Mouse (Mus musculus): ENCODE data around the gene Bcl11a. TPM values are rescaled to one million over a fixed set of nuclear protein-coding genes. Genes with fewer than 3 reads are reported as not detected.

Gene Bcl11a
- total RNA-seq, 1 experiment: 3.1 TPM

- H3K4me3 ChIP-seq (ENCODE audit: insufficient read depth in 1 of 2, low read depth in 1 of 2, low read length in 2 of 2, poor library complexity in 1 of 2, severe bottlenecking in 1 of 2): no peak overlapping the region
- no peak overlapping the region for H3K9ac ChIP-seq (ENCODE audit: insufficient read depth, low read depth, low read length, poor library complexity, severe bottlenecking)
- DNase-seq (ENCODE audit: low read depth, low spot score): peak; percentile 33
- H3K9me3 ChIP-seq (ENCODE audit: control insufficient read depth, insufficient read depth, low read depth, low read length): no peaks in the 10 kb centered on the region
- in situ Hi-C loops (cut with MboI; ENCODE audit: low sequenced_read_pairs in 2 of 2, unreplicated experiment in 2 of 2): no loop called here
- peaks cover 4 to 8% of the 10 kb centered on the region in 2 experiments for H3K4me1 ChIP-seq (ENCODE audit: control insufficient read depth in 2 of 2, insufficient read depth in 2 of 2, low read length in 2 of 2, poor library complexity in 1 of 2)
- TF ChIP-seq ZC3H11A (IDR thresholded peaks at IDR 0.05; ENCODE audit: borderline replicate concordance, low read depth, low read length) (no peak), CHD2 (IDR thresholded peaks at IDR 0.05; ENCODE audit: low read depth, low read length) (no peak), ZNF384 (IDR thresholded peaks at IDR 0.05; ENCODE audit: low read depth, low read length) (no peak), HCFC1 (IDR thresholded peaks at IDR 0.05; ENCODE audit: borderline replicate concordance, insufficient read depth, low read length) (no peak), MAFK (IDR thresholded peaks at IDR 0.05; ENCODE audit: insufficient read depth, low read depth, low read length) (no peak)
- H3K36me3 ChIP-seq (ENCODE audit: control insufficient read depth, insufficient read depth, low read length, poor library complexity, severe bottlenecking): no peaks in the 10 kb centered on the region
- H3K27ac ChIP-seq (ENCODE audit: insufficient read depth, low read depth, low read length, poor library complexity, severe bottlenecking): no peak overlapping the region
These were observed 124.9 kb downstream of the Bcl11a start for GRCm38 (mm10) chr11:24202641-24203361.

DNA sequence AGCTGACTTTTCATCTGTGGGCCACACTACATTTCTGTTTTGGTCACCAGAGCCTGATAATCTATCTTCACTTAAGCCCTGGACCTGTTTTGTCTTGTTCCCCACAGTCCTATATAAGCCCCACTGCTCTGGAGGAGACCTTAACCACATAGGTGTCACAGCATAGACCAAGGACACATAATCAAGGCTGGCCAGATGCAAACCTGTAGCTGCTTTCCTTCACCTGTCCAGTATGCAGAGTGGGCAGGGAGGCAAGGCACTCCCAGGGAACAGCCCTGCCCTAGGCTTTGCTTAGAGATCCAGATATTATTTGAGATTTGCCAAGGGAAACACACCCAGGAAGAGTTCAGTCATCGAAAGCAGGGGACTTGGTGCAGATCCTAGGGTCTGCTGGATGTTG lies 125.6 kb downstream of the Bcl11a start:
- Histone ChIP-seq H3K27ac (ENCODE audit: insufficient read depth, low read depth, low read length, poor library complexity, severe bottlenecking) (no peak overlapping the region), H3K9ac (ENCODE audit: insufficient read depth, low read depth, low read length, poor library complexity, severe bottlenecking) (no peak overlapping the region), H3K4me1 (ENCODE audit: control insufficient read depth in 2 of 2, insufficient read depth in 2 of 2, low read length in 2 of 2, poor library complexity in 1 of 2) (peaks cover 4 to 8% of the 10 kb centered on the region in 2 experiments), H3K4me3 (ENCODE audit: insufficient read depth in 1 of 2, low read depth in 1 of 2, low read length in 2 of 2, poor library complexity in 1 of 2, severe bottlenecking in 1 of 2) (no peak overlapping the region), H3K36me3 (ENCODE audit: control insufficient read depth, insufficient read depth, low read length, poor library complexity, severe bottlenecking) (no peaks in the 10 kb centered on the region), H3K9me3 (ENCODE audit: control insufficient read depth, insufficient read depth, low read depth, low read length) (no peaks in the 10 kb centered on the region)
- DNase-seq (ENCODE audit: low read depth, low spot score): no peak
- in situ Hi-C loops (cut with MboI; ENCODE audit: low sequenced_read_pairs in 2 of 2, unreplicated experiment in 2 of 2): no loop called here
- TF ChIP-seq CHD2 (IDR thresholded peaks at IDR 0.05; ENCODE audit: low read depth, low read length): no peak
- no peak for TF ChIP-seq HCFC1 (IDR thresholded peaks at IDR 0.05; ENCODE audit: borderline replicate concordance, insufficient read depth, low read length)
- no peak for TF ChIP-seq MAFK (IDR thresholded peaks at IDR 0.05; ENCODE audit: insufficient read depth, low read depth, low read length)
- TF ChIP-seq ZC3H11A (IDR thresholded peaks at IDR 0.05; ENCODE audit: borderline replicate concordance, low read depth, low read length): no peak
- TF ChIP-seq ZNF384 (IDR thresholded peaks at IDR 0.05; ENCODE audit: low read depth, low read length): no peak

GRCm38 (mm10) chr11:24208951-24209351 lies 131.1 kb downstream of the Bcl11a start:
- H3K4me1 ChIP-seq (ENCODE audit: control insufficient read depth in 2 of 2, insufficient read depth in 2 of 2, low read length in 2 of 2, poor library complexity in 1 of 2): no peaks in the 10 kb centered on the region; a peak in 1 of 4 replicates
- no peak for DNase-seq (ENCODE audit: low read depth, low spot score)
- H3K36me3 ChIP-seq (ENCODE audit: control insufficient read depth, insufficient read depth, low read length, poor library complexity, severe bottlenecking): no peaks in the 10 kb centered on the region
- no peak for TF ChIP-seq CHD2 (IDR thresholded peaks at IDR 0.05; ENCODE audit: low read depth, low read length)
- no peak for TF ChIP-seq HCFC1 (IDR thresholded peaks at IDR 0.05; ENCODE audit: borderline replicate concordance, insufficient read depth, low read length)
- no peak for TF ChIP-seq ZNF384 (IDR thresholded peaks at IDR 0.05; ENCODE audit: low read depth, low read length)
- TF ChIP-seq ZC3H11A (IDR thresholded peaks at IDR 0.05; ENCODE audit: borderline replicate concordance, low read depth, low read length): no peak
- TF ChIP-seq MAFK (IDR thresholded peaks at IDR 0.05; ENCODE audit: insufficient read depth, low read depth, low read length): no peak
- in situ Hi-C loops (cut with MboI; ENCODE audit: low sequenced_read_pairs in 2 of 2, unreplicated experiment in 2 of 2): no loop called here
- no peaks in the 10 kb centered on the region for H3K9me3 ChIP-seq (ENCODE audit: control insufficient read depth, insufficient read depth, low read depth, low read length)
- H3K9ac ChIP-seq (ENCODE audit: insufficient read depth, low read depth, low read length, poor library complexity, severe bottlenecking): no peak overlapping the region
- no peak overlapping the region for H3K27ac ChIP-seq (ENCODE audit: insufficient read depth, low read depth, low read length, poor library complexity, severe bottlenecking)
- H3K4me3 ChIP-seq (ENCODE audit: insufficient read depth in 1 of 2, low read depth in 1 of 2, low read length in 2 of 2, poor library complexity in 1 of 2, severe bottlenecking in 1 of 2): no peak overlapping the region

DNA sequence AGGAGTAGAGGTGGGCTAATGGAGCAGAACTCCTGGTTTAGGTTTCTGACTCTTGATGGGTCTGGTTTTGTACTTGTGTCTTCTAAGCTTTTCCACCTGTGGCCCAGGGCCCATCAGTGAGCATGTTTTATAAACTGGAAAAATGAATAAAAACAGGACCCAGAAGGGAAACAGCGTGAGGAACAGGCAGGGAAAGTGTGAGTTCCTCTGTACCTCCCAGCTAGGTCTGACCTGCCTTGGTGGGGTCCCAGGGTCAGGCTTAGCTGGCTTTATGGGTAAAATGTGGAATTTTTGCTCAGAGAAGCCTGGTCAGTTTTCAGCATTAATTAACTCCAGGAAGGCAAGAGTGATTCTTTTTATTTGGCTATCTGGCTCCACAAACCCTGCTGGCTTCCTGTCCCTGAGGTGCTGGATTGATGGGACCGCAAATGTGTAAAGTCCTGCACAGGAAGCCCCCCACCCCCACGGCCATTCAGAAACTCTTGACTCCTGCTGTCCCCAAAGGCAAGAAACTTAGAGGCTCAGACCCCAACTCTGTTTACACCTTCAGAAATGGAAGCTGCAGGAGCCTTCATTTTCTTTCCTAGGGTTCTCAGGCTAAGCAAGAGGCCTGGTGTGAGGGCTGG lies 136.8 kb downstream of the Bcl11a start:
- in situ Hi-C loops (cut with MboI; ENCODE audit: low sequenced_read_pairs in 2 of 2, unreplicated experiment in 2 of 2): no loop called here
- DNase-seq (ENCODE audit: low read depth, low spot score): no peak
- no peaks in the 10 kb centered on the region for H3K36me3 ChIP-seq (ENCODE audit: control insufficient read depth, insufficient read depth, low read length, poor library complexity, severe bottlenecking)
- H3K27ac ChIP-seq (ENCODE audit: insufficient read depth, low read depth, low read length, poor library complexity, severe bottlenecking): no peak overlapping the region
- no peak overlapping the region for H3K4me3 ChIP-seq (ENCODE audit: insufficient read depth in 1 of 2, low read depth in 1 of 2, low read length in 2 of 2, poor library complexity in 1 of 2, severe bottlenecking in 1 of 2)
- TF ChIP-seq CHD2 (IDR thresholded peaks at IDR 0.05; ENCODE audit: low read depth, low read length): no peak
- no peak for TF ChIP-seq ZC3H11A (IDR thresholded peaks at IDR 0.05; ENCODE audit: borderline replicate concordance, low read depth, low read length)
- TF ChIP-seq ZNF384 (IDR thresholded peaks at IDR 0.05; ENCODE audit: low read depth, low read length): no peak
- TF ChIP-seq HCFC1 (IDR thresholded peaks at IDR 0.05; ENCODE audit: borderline replicate concordance, insufficient read depth, low read length): no peak
- TF ChIP-seq MAFK (IDR thresholded peaks at IDR 0.05; ENCODE audit: insufficient read depth, low read depth, low read length): no peak
- H3K9me3 ChIP-seq (ENCODE audit: control insufficient read depth, insufficient read depth, low read depth, low read length): no peaks in the 10 kb centered on the region
- H3K9ac ChIP-seq (ENCODE audit: insufficient read depth, low read depth, low read length, poor library complexity, severe bottlenecking): no peak overlapping the region
- H3K4me1 ChIP-seq (ENCODE audit: control insufficient read depth in 2 of 2, insufficient read depth in 2 of 2, low read length in 2 of 2, poor library complexity in 1 of 2): no peaks in the 10 kb centered on the region

Data from ES-E14 (cell line).